ENCODE assay signal across 13 mouse cellular contexts in genomic region chr1:85957942-85958619, GRCm38 (mm10). TPM values are rescaled to one million over a fixed set of nuclear protein-coding genes. Genes with fewer than 3 reads are reported as not detected.
A peak's percentile ranks its signal among the peaks of the same experiment; 100 is the strongest.
DNase-seq lines count a peak whose midpoint lies in the region; ATAC-seq and TF ChIP-seq lines count a peak whose summit lies in the region.
"Had no signal": no experiment of that assay in that cellular context is flagged by ENCODE, and none has a peak within 500 bp of the region (broad histone marks: within the 10 kb centered on the region; RNA-seq: fewer than 3 reads in every experiment).

No protein-coding gene starts in this region.

- no peak overlapping the region for H3K27ac ChIP-seq in heart, postnatal 0 days (ENCODE audit: low read depth)
- 0 out of 2 replicates have a peak overlapping the region, but pooled peaks have one; percentile 10 for H3K27ac ChIP-seq in midbrain, embryonic 16.5 days (ENCODE audit: low read length)

- no peaks in the 10 kb centered on the region for H3K27me3 ChIP-seq in heart, postnatal 0 days (ENCODE audit: control insufficient read depth, insufficient read depth, low read length)
- H3K27me3 ChIP-seq in midbrain, embryonic 16.5 days (ENCODE audit: control insufficient read depth, insufficient read depth, low read depth, low read length), result no peaks in the 10 kb centered on the region

- H3K36me3 ChIP-seq in heart, postnatal 0 days (replicated peaks; ENCODE audit: control insufficient read depth, insufficient read depth, low read length), result no peaks in the 10 kb centered on the region
- H3K36me3 ChIP-seq in midbrain, embryonic 16.5 days (ENCODE audit: control insufficient read depth, insufficient read depth, low read length), result no peaks in the 10 kb centered on the region

- no peak for TF ChIP-seq CTCF in heart, postnatal 0 days (IDR thresholded peaks at IDR 0.05; ENCODE audit: low read depth)

- intact Hi-C loops in heart, postnatal 10 days (cut with DNase I), result no loop called here

- no peak overlapping the region for H3K9ac ChIP-seq in heart, postnatal 0 days (replicated peaks; ENCODE audit: low read depth, low read length)
- no peak overlapping the region for H3K9ac ChIP-seq in midbrain, embryonic 16.5 days (ENCODE audit: low read depth, low read length)
- H3K9ac ChIP-seq: liver, postnatal 0 days had no signal

- H3K9me3 ChIP-seq in heart, postnatal 0 days (replicated peaks; ENCODE audit: control insufficient read depth, low read length), result no peaks in the 10 kb centered on the region
- H3K9me3 ChIP-seq in midbrain, embryonic 16.5 days (replicated peaks; ENCODE audit: control insufficient read depth, low read length, poor library complexity, severe bottlenecking), result no peaks in the 10 kb centered on the region

- H3K4me2 ChIP-seq in heart, postnatal 0 days (ENCODE audit: low read depth, low read length), result peak overlapping the region; percentile 24
- H3K4me2 ChIP-seq in midbrain, embryonic 16.5 days (ENCODE audit: low read length), result no peak overlapping the region

- no peak for TF ChIP-seq EP300 in heart, postnatal 0 days (IDR thresholded peaks at IDR 0.05; ENCODE audit: low read depth)

- WGBS in heart, postnatal 0 days, result 33% methylated on average over 9 of the region's 9 CpGs
- 45% methylated on average over 9 of the region's 9 CpGs for WGBS in midbrain, embryonic 16.5 days

- peaks cover 39% of the 10 kb centered on the region for H3K4me1 ChIP-seq in heart, postnatal 0 days (ENCODE audit: control insufficient read depth, insufficient read depth)
- peaks cover 9% of the 10 kb centered on the region for H3K4me1 ChIP-seq in midbrain, embryonic 16.5 days (ENCODE audit: control insufficient read depth, insufficient read depth, low read length)

- H3K4me3 ChIP-seq in heart, postnatal 0 days (ENCODE audit: low read depth, low read length), result no peak overlapping the region
- no peak overlapping the region for H3K4me3 ChIP-seq in midbrain, embryonic 16.5 days (ENCODE audit: low read depth, low read length)

- 0 out of 2 replicates have a peak, but pooled peaks have one; percentile 16 for ATAC-seq in heart, postnatal 0 days (ENCODE audit: insufficient read depth, low read depth)
- ATAC-seq in midbrain, embryonic 16.5 days, result peak; percentile 83
- no peak for ATAC-seq in monocyte, adult 5-6 weeks (replicated peaks; ENCODE audit: insufficient number of reproducible peaks, low FRiP score, low TSS enrichment, poor library complexity, severe bottlenecking)
- no peak for ATAC-seq in megakaryocyte progenitor cell, adult 5-6 weeks (replicated peaks; ENCODE audit: poor library complexity)
- ATAC-seq: liver, postnatal 0 days had no signal

- peak; percentile 23 for DNase-seq in heart, postnatal 0 days (ENCODE audit: low spot score)
- no peak for DNase-seq in heart, postnatal 10 days
- peak; percentile 40 to 49 for DNase-seq in right cerebral cortex, postnatal 10 days (ENCODE audit: low spot score in 2 of 2)
- no peak for DNase-seq in right cerebral cortex, postnatal 4 days
- peak; percentile 45 to 57 for DNase-seq in thymus, postnatal 36 days
- DNase-seq: adrenal gland, adult 8-10 months; cerebellum, adult 9-10 months; liver, postnatal 0 days had no signal

RNA-seq across cellular contexts. Expression of gene Gpr55, which starts 2.7 kb away (rescaled TPM):
- 0.15 TPM in 1 of 2 replicates, not detected in the other for total RNA-seq in heart, postnatal 0 days (2014; rRNA removed; ENCODE audit: low replicate concordance)
- polyA plus RNA-seq in heart, postnatal 0 days (2015; fragmentation: Nextera tagmentation; extraction: Ambion mirVana), result 0.04 TPM in 1 of 2 replicates, not detected in the other
- total RNA-seq in heart, postnatal 10 days (2021), result not detected
- 0.07 and 0.13 TPM in 2 replicates for polyA plus RNA-seq in midbrain, embryonic 16.5 days (2015; fragmentation: Nextera tagmentation; extraction: Ambion mirVana)
- 2.2 to 4.9 TPM (median 4.7 TPM) in 3 replicates for total RNA-seq in monocyte, adult 5-6 weeks (2017)
- total RNA-seq in megakaryocyte progenitor cell, adult 5-6 weeks (2015), result not detected in 2 replicates
- not detected in 2 replicates for total RNA-seq in megakaryocyte progenitor cell, adult 5-6 weeks (2017)

RNA-seq across cellular contexts. Expression of gene 4933407L21Rik, which starts 29.8 kb away (rescaled TPM):
- total RNA-seq in heart, postnatal 0 days (2014; rRNA removed; ENCODE audit: low replicate concordance), result not detected in 2 replicates
- polyA plus RNA-seq in heart, postnatal 0 days (2015; fragmentation: Nextera tagmentation; extraction: Ambion mirVana), result not detected in 2 replicates
- total RNA-seq in heart, postnatal 10 days (2021), result under 1 TPM in 1 of 2 experiments, not detected in 1; 0.17 TPM
- 10.1 and 10.5 TPM in 2 replicates for polyA plus RNA-seq in midbrain, embryonic 16.5 days (2015; fragmentation: Nextera tagmentation; extraction: Ambion mirVana)
- total RNA-seq in monocyte, adult 5-6 weeks (2017), result not detected in 3 replicates
- total RNA-seq in megakaryocyte progenitor cell, adult 5-6 weeks (2015), result 0.07 TPM in 1 of 2 replicates, not detected in the other
- not detected in 2 replicates for total RNA-seq in megakaryocyte progenitor cell, adult 5-6 weeks (2017)
- total RNA-seq: hematopoietic stem cell, adult 5-6 weeks; MEL had no signal

RNA-seq across cellular contexts. Expression of gene Spata3, which starts 58.5 kb away (rescaled TPM):
- not detected in 2 replicates for total RNA-seq in heart, postnatal 0 days (2014; rRNA removed; ENCODE audit: low replicate concordance)
- not detected in 2 replicates for polyA plus RNA-seq in heart, postnatal 0 days (2015; fragmentation: Nextera tagmentation; extraction: Ambion mirVana)
- not detected for total RNA-seq in heart, postnatal 10 days (2021)
- 0.55 and 0.67 TPM in 2 replicates for polyA plus RNA-seq in midbrain, embryonic 16.5 days (2015; fragmentation: Nextera tagmentation; extraction: Ambion mirVana)
- not detected in 3 replicates for total RNA-seq in monocyte, adult 5-6 weeks (2017)
- not detected in 2 replicates for total RNA-seq in megakaryocyte progenitor cell, adult 5-6 weeks (2015)
- total RNA-seq in megakaryocyte progenitor cell, adult 5-6 weeks (2017), result not detected in 2 replicates
- total RNA-seq: adrenal gland, adult 8-10 months; hematopoietic stem cell, adult 5-6 weeks; MEL had no signal

Comparison
In these comparisons a context has a peak if more than half of its experiments do, and no peak if none do; other contexts are left out.
1. DNase-seq: peak in heart, postnatal 0 days (single experiment), right cerebral cortex, postnatal 10 days (2 of 2) and thymus, postnatal 36 days (2 of 2); none in heart, postnatal 10 days (0 of 2) and right cerebral cortex, postnatal 4 days (single experiment).
2. ATAC-seq: peak in heart, postnatal 0 days (single experiment) and midbrain, embryonic 16.5 days (single experiment); none in monocyte, adult 5-6 weeks (single experiment) and megakaryocyte progenitor cell, adult 5-6 weeks (single experiment).